Mouse (Mus musculus): ENCODE data around the gene Ern1.
A peak's percentile ranks its signal among the peaks of the same experiment; 100 is the strongest.
"Not testable (repeated sequence)": the region's sequence is repeated elsewhere in the genome, so short reads cannot be mapped to it uniquely, and the experiment has no call there.

The Ern1 gene

GRCm38 (mm10) chr11:106502631-106503424, 15.2 kb upstream of the Ern1 start:
- DNase-seq (ENCODE audit: low spot score): no peak

GRCm38 (mm10) chr11:106502159-106502505, 14.5 kb upstream of the Ern1 start:
- no peak for DNase-seq (ENCODE audit: low spot score)

GRCm38 (mm10) chr11:106501308-106502158, 13.9 kb upstream of the Ern1 start:
- peak; percentile 70 for DNase-seq (ENCODE audit: low spot score)

GRCm38 (mm10) chr11:106500393-106501307, 13.0 kb upstream of the Ern1 start:
- DNase-seq (ENCODE audit: low spot score): peak; percentile 93

- DNase-seq (ENCODE audit: low spot score): no peak
These were observed 11.2 kb upstream of the Ern1 start for GRCm38 (mm10) chr11:106498739-106499379.

- no peak for DNase-seq (ENCODE audit: low spot score)
These were observed 10.3 kb upstream of the Ern1 start for GRCm38 (mm10) chr11:106497926-106498325.

- DNase-seq (ENCODE audit: low spot score): not testable (repeated sequence)
These were observed 9.4 kb upstream of the Ern1 start for GRCm38 (mm10) chr11:106497009-106497408.

- DNase-seq (ENCODE audit: low spot score): no peak
These were observed 5.5 kb upstream of the Ern1 start for GRCm38 (mm10) chr11:106492984-106493669.

GRCm38 (mm10) chr11:106491393-106491792, 3.7 kb upstream of the Ern1 start:
- peak; percentile 53 for DNase-seq (ENCODE audit: low spot score)

GRCm38 (mm10) chr11:106490600-106490999, 2.9 kb upstream of the Ern1 start:
- DNase-seq (ENCODE audit: low spot score): not testable (repeated sequence)

- no peak for DNase-seq (ENCODE audit: low spot score)
These were observed 2.4 kb upstream of the Ern1 start for GRCm38 (mm10) chr11:106490057-106490456.

GRCm38 (mm10) chr11:106489036-106489693, 1.5 kb upstream of the Ern1 start:
- DNase-seq (ENCODE audit: low spot score): no peak

- no peak for DNase-seq (ENCODE audit: low spot score)
These were observed 492 bp upstream of the Ern1 start for GRCm38 (mm10) chr11:106488126-106488561.

- peak; percentile 37 for DNase-seq (ENCODE audit: low spot score)
These were observed 553 bp downstream of the Ern1 start for GRCm38 (mm10) chr11:106486866-106487732.

- no peak for DNase-seq (ENCODE audit: low spot score)
These were observed 1.4 kb downstream of the Ern1 start for GRCm38 (mm10) chr11:106486042-106486865.

- DNase-seq (ENCODE audit: low spot score): no peak
These were observed 2.0 kb downstream of the Ern1 start for GRCm38 (mm10) chr11:106485611-106486010.

GRCm38 (mm10) chr11:106484875-106485274, 2.8 kb downstream of the Ern1 start:
- no peak for DNase-seq (ENCODE audit: low spot score)

- DNase-seq (ENCODE audit: low spot score): no peak
These were observed 4.8 kb downstream of the Ern1 start for GRCm38 (mm10) chr11:106482867-106483266.

Data from urinary bladder, postnatal 14 days (tissue).